Mouse (Mus musculus): ENCODE measurements around the gene Suclg1. TPM values are rescaled to one million over a fixed set of nuclear protein-coding genes. Genes with fewer than 3 reads are reported as not detected.

Suclg1 gene
- total RNA-seq (2023), result 10 to 100 TPM; 57.2 to 57.8 TPM

GRCm38 (mm10) chr6:73248237-73249048 lies at the start of gene Suclg1:
TSS of gene Suclg1 (plus strand) at chr6:73248382.

GRCm38 (mm10) chr6:73221189-73221957 lies 26.8 kb upstream of the Suclg1 start, which contains the start of gene Dnah6:
TSS of gene Dnah6 (minus strand) at chr6:73221651.

Other genes with a start within 250 kb of the Suclg1 start
- gene Dnah6, start 26.7 kb upstream of the Suclg1 start, total RNA-seq (2023), result under 1 TPM; 0.06 to 0.12 TPM
- gene 4931417E11Rik, start 221.3 kb downstream of the Suclg1 start, total RNA-seq (2023), result not detected

Measured in B cell, adult 67 days (primary cell).